Mouse (Mus musculus) gastrocnemius, postnatal 4 days (tissue): ENCODE results near the gene Gm21992. TPM values are rescaled to one million over a fixed set of nuclear protein-coding genes. Genes with fewer than 3 reads are reported as not detected.
A peak's percentile ranks its signal among the peaks of the same experiment; 100 is the strongest.

Experiments used
- DNase-seq, 2 experiments: peaks; one replicate each; pipeline ENCODE4 v3.0.0; 2021 to 2022; ENCODE audit warnings: low spot score in 2 of 2, mixed read lengths in 2 of 2
- long read RNA-seq, 2 experiments: library from polyadenylated mRNA; stranded (forward); transcript quantifications; one replicate each; pipeline ENCODE4 v2.0.0; 2021
- total RNA-seq, 2 experiments: library from RNA; stranded (reverse); gene quantifications; 2 replicates each; pipeline ENCODE4 v1.2.3; 2021

The Gm21992 gene
- 10 to 100 TPM; 15.4 to 22.9 TPM for total RNA-seq
- long read RNA-seq, experiment 1, partial matches to known transcripts = 3 of 6 reads
- long read RNA-seq, experiment 1, other reads (novel, unspliced or antisense) = 3 of 6 reads
- long read RNA-seq, experiment 2, partial matches to known transcripts = 1 of 3 reads
- long read RNA-seq, experiment 2, other reads (novel, unspliced or antisense) = 2 of 3 reads

GRCm38 (mm10) chr19:4811063-4811908, at the start of gene Gm21992, which contains the start of gene Rbm14:
Gene Gm21992, minus strand, starts transcription at chr19:4811612.
Gene Rbm14, minus strand, starts transcription at chr19:4811634.
- peak; percentile 93 to 98 for DNase-seq

DNA sequence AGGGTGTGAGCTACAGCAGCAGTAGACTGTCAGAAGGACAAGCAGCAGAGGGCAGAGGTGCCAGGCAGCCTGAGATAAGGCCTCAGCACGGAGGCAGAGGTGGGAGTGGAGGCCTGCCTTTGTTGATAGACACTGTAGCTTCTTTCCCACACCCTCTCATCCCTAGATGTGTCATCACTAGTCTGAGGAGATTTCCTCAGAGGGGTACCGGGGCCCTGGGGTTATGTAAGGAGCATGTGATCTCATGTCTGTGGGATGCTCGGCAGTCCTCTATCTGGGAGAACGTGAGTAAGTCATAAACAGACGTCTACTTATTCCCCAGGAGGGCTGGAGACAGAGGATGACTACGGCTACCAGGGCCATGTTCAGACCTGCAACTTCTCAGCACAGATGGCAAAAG, 47.7 kb upstream of the Gm21992 start:
- no peak for DNase-seq

GRCm38 (mm10) chr19:4855951-4856350, 44.5 kb upstream of the Gm21992 start:
- no peak for DNase-seq

DNA sequence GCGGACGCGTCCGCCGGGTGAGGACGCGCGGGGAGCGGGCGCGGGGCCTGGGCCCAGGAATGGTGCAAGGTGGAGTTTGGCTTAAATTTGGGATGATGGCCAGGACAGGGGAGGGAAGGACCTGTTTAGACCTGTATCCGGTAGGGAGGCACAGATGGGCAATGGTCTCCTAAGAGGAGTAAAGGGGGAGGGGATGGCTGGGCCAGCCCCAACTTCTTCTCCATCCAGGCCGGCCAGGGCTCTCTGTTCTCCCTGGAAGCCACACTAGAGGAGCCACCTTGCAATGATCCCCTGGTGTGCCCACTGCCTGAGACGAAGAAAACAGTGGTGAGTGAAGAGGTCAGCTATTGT, 44.0 kb upstream of the Gm21992 start:
- no peak for DNase-seq

- DNase-seq = peak; percentile 70 to 86
These were observed 43.4 kb upstream of the Gm21992 start, which contains the start of gene Ctsf for GRCm38 (mm10) chr19:4854552-4855469. Gene Ctsf, plus strand, starts transcription at chr19:4855130.

- no peak for DNase-seq
These were observed 38.9 kb upstream of the Gm21992 start for GRCm38 (mm10) chr19:4850281-4850680.

DNA sequence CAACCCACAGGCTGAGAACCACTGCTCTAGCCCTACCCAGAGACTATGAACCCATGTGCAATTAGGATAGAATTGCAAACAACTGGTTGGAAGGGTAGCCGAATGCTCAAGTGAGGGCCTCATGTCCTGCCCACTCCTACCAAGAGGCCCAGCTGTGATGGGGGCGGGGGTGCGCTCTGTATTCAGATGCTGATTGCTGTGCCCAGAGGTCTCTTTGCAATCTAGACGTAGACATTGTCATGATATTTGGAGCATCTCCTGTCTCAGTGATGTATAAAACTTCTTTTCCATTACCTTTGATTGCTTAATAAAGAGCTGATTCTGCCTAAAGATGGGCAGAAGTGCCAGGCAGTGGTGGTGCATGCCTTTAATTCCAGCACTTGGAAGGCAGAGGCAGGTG, 38.4 kb upstream of the Gm21992 start:
- no peak for DNase-seq

GRCm38 (mm10) chr19:4847490-4847889, 36.1 kb upstream of the Gm21992 start:
- DNase-seq = no peak

DNA sequence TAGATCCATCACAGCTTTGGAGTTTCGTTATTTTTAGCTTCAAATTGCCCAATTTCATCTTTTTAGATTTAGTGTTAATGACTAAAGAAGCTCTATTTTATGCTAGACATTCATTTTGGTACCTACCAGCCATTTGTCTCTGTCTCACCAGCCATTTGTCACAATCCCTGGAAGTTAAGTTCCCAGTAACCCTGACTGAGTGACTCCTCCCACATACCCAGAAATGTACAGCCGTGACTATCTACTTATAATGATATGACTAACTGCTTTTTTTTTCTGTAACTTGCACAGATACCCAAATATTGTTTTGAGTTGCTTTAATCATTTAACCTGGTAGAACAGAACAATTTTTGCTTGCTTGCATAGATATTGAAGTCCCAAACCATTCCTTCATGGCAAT, 34.4 kb upstream of the Gm21992 start:
- no peak for DNase-seq

GRCm38 (mm10) chr19:4842611-4843010, 31.2 kb upstream of the Gm21992 start:
- no peak for DNase-seq

DNA sequence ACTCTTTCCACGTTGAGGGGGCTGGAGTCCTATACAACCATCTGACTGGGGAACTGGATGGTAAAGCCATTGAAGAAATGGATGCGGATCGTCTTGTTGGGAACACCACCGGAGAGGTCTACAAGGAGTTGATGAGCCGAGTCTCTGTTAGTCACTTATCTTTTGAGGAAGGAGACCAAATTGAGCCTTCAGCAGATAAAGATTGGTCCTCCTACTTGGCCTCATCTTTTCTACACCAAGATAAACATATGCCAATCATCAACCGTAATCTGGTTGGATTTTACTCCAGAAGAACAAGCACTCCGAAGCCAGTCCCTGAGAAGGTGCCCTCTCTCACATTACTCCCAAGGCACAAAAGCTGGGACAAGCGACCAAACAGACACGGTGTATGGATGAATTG, 29.4 kb upstream of the Gm21992 start:
- no peak for DNase-seq

- DNase-seq = peak; percentile 90 to 96
These were observed 27.7 kb upstream of the Gm21992 start, which contains the start of the genes Ccs and Ccdc87 for GRCm38 (mm10) chr19:4839149-4839548. Gene Ccs, minus strand, starts transcription at chr19:4839332. Gene Ccdc87, plus strand, starts transcription at chr19:4839366.

GRCm38 (mm10) chr19:4838526-4839140, 27.2 kb upstream of the Gm21992 start:
- no peak for DNase-seq

DNA sequence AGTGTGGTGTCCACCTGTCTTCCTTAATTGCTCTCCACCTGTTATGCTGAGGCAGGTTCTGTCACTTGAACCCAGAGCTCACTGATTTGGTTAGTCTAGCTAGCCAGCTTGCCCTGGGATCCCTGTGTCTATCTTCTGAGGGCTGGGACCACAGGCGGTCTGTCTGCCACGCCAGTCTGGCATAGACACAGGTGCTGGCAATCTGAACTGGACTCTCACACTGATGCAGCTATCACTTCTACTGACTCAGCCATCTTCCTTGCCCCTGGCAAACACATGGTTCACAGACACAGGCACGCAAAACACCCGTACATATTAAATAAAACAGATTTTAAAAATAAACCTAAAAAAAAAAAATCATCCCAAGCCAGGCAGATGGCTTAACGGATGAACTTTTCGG, 25.6 kb upstream of the Gm21992 start:
- no peak for DNase-seq

GRCm38 (mm10) chr19:4836096-4836495, 24.7 kb upstream of the Gm21992 start:
- no peak for DNase-seq

- no peak for DNase-seq
These were observed 22.6 kb upstream of the Gm21992 start for GRCm38 (mm10) chr19:4833977-4834376.

DNA sequence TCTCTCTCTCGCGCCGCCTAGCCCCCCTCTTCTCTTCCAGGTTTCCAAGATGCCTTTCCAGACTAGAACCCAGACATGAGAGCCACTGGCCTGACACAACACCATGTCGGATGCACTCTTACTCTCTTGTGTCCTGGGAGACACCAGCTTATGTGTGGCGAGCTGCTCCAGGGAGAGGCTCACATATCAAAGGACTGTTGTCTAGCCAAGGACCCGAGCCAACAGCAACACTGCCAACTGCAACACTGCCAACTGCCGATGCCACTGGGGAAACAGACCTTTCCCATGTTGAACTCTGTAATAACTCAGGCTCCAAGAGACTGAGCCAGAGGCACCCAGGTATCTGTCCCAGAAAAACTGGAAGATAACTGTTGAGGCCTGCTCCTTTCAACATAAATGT, 17.7 kb upstream of the Gm21992 start:
- peak in 1 of 2 experiments; percentile 46 for DNase-seq

GRCm38 (mm10) chr19:4828444-4829114, 17.2 kb upstream of the Gm21992 start:
- no peak for DNase-seq

DNA sequence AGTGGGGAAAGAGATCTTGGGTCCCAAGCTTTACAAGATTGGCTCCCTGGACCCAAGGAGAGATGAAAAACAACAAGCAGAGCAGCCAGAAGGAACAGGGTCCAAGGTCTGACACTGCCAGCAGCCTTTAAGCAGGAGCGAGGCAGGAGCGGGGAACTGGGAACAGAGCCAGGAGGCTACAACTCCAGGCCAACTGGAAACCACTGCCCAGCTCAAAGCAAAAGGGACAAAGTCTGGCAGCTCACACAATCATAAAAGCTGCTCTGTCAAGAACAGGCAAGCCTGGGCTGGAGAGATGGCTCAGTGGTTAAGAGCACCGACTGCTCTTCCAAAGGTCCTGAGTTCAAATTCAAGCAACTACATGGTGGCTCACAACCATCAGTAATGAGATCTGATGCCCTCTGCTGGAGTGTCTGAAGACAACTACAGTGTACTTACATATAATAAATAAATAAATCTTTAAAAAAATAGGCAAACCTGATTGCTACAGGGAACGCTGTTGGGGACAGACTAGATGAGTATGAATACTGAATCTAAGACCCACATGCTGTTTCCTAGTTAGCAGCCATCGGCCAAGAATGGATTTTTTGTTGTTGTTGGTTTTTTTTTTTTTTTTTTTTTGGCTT, 9.4 kb upstream of the Gm21992 start:
- peak; percentile 66 to 82 for DNase-seq
